35 mouse cellular contexts compared by ENCODE assay signal in the genomic region with DNA sequence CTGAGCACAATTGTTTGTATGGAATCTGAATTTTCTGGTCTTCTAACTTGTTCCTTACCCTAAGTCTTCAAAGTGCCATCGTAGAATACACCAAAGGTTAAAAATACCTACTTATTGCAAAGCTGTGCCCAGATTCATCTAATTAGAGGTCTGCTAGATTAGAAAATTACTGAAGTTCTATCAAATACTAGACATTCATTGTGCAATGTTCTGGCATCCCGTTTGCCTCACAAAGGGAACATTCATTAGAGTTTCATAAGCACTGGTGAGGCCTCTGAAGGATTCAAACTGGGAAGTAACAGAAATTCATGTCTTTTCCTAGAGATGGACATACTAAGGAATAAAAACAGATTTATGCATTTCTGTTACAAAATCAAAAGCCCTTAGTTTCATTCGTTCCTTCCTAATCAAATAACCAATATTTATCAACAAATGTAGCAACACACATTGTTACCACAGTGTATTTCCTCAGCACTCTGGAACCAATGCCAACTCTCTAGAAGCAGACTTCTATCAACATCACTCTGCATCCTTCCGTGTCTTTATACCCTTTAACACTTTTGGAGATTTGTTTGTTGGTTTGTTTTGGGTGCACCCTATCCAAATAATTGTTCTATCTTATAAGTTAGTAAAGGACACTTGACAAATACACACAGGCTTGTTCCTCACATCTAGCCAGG.
DNase-seq lines count a peak whose midpoint lies in the region; ATAC-seq lines count a peak whose summit lies in the region.
"Had no signal": no experiment of that assay in that cellular context is flagged by ENCODE, and none has a peak within 500 bp of the region (broad histone marks: within the 10 kb centered on the region; RNA-seq: fewer than 3 reads in every experiment).

No protein-coding gene starts in this region.

- no peak overlapping the region for H3K27ac ChIP-seq in midbrain, embryonic 11.5 days (ENCODE audit: low read depth, low read length)
- H3K27ac ChIP-seq in midbrain, embryonic 14.5 days (replicated peaks; ENCODE audit: low read depth, low read length) = no peak overlapping the region
- no peak overlapping the region for H3K27ac ChIP-seq in forebrain, embryonic 11.5 days (ENCODE audit: low read depth, low read length)
- H3K27ac ChIP-seq: embryonic facial prominence, embryonic 13.5 days; forebrain, embryonic 13.5 days; heart, embryonic 13.5 days; hindbrain, embryonic 10.5 days; hindbrain, embryonic 15.5 days; limb, embryonic 10.5 days; limb, embryonic 15.5 days; liver, embryonic 15.5 days; lung, embryonic 15.5 days; midbrain, embryonic 13.5 days; stomach, embryonic 15.5 days had no signal

- 0 out of 2 replicates have a peak, but pooled peaks have one; percentile 62 for ATAC-seq in frontal cortex, adult (ENCODE audit: low TSS enrichment)
- ATAC-seq in midbrain, embryonic 11.5 days (ENCODE audit: low FRiP score) = no peak
- no peak for ATAC-seq in midbrain, embryonic 14.5 days (ENCODE audit: low FRiP score, low TSS enrichment)
- ATAC-seq in forebrain, embryonic 11.5 days (replicated peaks; ENCODE audit: low FRiP score) = no peak
- ATAC-seq: forebrain, embryonic 13.5 days; inflammation-experienced regulatory T-cells, adult 6 months; midbrain, embryonic 13.5 days; Patski had no signal

- no peak overlapping the region for H3K9ac ChIP-seq in midbrain, embryonic 11.5 days (ENCODE audit: low read length)
- H3K9ac ChIP-seq in midbrain, embryonic 14.5 days (replicated peaks; ENCODE audit: low read length) = no peak overlapping the region
- H3K9ac ChIP-seq in forebrain, embryonic 11.5 days (ENCODE audit: low read length) = no peak overlapping the region
- H3K9ac ChIP-seq: embryonic facial prominence, embryonic 13.5 days; forebrain, embryonic 13.5 days; heart, embryonic 13.5 days; hindbrain, embryonic 15.5 days; limb, embryonic 15.5 days; liver, embryonic 15.5 days; lung, embryonic 15.5 days; midbrain, embryonic 13.5 days; stomach, embryonic 15.5 days had no signal

- no peaks in the 10 kb centered on the region for H3K4me1 ChIP-seq in midbrain, embryonic 11.5 days (ENCODE audit: control insufficient read depth, insufficient read depth, low read length)
- no peaks in the 10 kb centered on the region for H3K4me1 ChIP-seq in midbrain, embryonic 14.5 days (ENCODE audit: control insufficient read depth, insufficient read depth, low read length)
- no peaks in the 10 kb centered on the region for H3K4me1 ChIP-seq in forebrain, embryonic 11.5 days (replicated peaks; ENCODE audit: control insufficient read depth, insufficient read depth, low read length)
- H3K4me1 ChIP-seq: embryonic facial prominence, embryonic 13.5 days; forebrain, embryonic 13.5 days; heart, embryonic 13.5 days; hindbrain, embryonic 10.5 days; hindbrain, embryonic 15.5 days; limb, embryonic 10.5 days; limb, embryonic 15.5 days; liver, embryonic 15.5 days; lung, embryonic 15.5 days; midbrain, embryonic 13.5 days; stomach, embryonic 15.5 days had no signal

- H3K4me2 ChIP-seq in midbrain, embryonic 11.5 days = no peak overlapping the region
- H3K4me2 ChIP-seq in midbrain, embryonic 14.5 days (ENCODE audit: low read length) = no peak overlapping the region
- H3K4me2 ChIP-seq in forebrain, embryonic 11.5 days (ENCODE audit: low read depth, low read length, severe bottlenecking) = no peak overlapping the region
- H3K4me2 ChIP-seq: embryonic facial prominence, embryonic 13.5 days; forebrain, embryonic 13.5 days; heart, embryonic 13.5 days; hindbrain, embryonic 15.5 days; limb, embryonic 15.5 days; liver, embryonic 15.5 days; lung, embryonic 15.5 days; midbrain, embryonic 13.5 days; stomach, embryonic 15.5 days had no signal

- WGBS in midbrain, embryonic 11.5 days = 75% methylated on average over 4 of the region's 4 CpGs
- 75% methylated on average over 4 of the region's 4 CpGs for WGBS in midbrain, embryonic 14.5 days
- 63% methylated on average over 4 of the region's 4 CpGs for WGBS in forebrain, embryonic 11.5 days

- H3K4me3 ChIP-seq in midbrain, embryonic 11.5 days (ENCODE audit: low read depth, low read length) = no peak overlapping the region
- H3K4me3 ChIP-seq in midbrain, embryonic 14.5 days (replicated peaks; ENCODE audit: low read depth, low read length) = no peak overlapping the region
- H3K4me3 ChIP-seq in forebrain, embryonic 11.5 days (ENCODE audit: low read depth, low read length) = no peak overlapping the region
- H3K4me3 ChIP-seq: embryonic facial prominence, embryonic 13.5 days; erythroblast, embryonic 14.5 days; forebrain, embryonic 13.5 days; heart, embryonic 13.5 days; hindbrain, embryonic 10.5 days; hindbrain, embryonic 15.5 days; limb, embryonic 10.5 days; limb, embryonic 15.5 days; liver, embryonic 15.5 days; lung, embryonic 15.5 days; midbrain, embryonic 13.5 days; stomach, embryonic 15.5 days had no signal

- H3K27me3 ChIP-seq in midbrain, embryonic 11.5 days (ENCODE audit: control insufficient read depth, insufficient read depth, low read length) = no peaks in the 10 kb centered on the region
- no peaks in the 10 kb centered on the region for H3K27me3 ChIP-seq in midbrain, embryonic 14.5 days (ENCODE audit: control insufficient read depth, insufficient read depth, low read length)
- H3K27me3 ChIP-seq in forebrain, embryonic 11.5 days (ENCODE audit: control insufficient read depth, insufficient read depth, low read length) = no peaks in the 10 kb centered on the region
- H3K27me3 ChIP-seq: CH12.LX; embryonic facial prominence, embryonic 13.5 days; forebrain, embryonic 13.5 days; heart, embryonic 13.5 days; hindbrain, embryonic 15.5 days; limb, embryonic 15.5 days; liver, embryonic 15.5 days; lung, embryonic 15.5 days; midbrain, embryonic 13.5 days; Patski; stomach, embryonic 15.5 days had no signal

- no peaks in the 10 kb centered on the region for H3K9me3 ChIP-seq in midbrain, embryonic 11.5 days (ENCODE audit: control insufficient read depth, low read length)
- no peaks in the 10 kb centered on the region for H3K9me3 ChIP-seq in midbrain, embryonic 14.5 days (ENCODE audit: control insufficient read depth, low read length)
- H3K9me3 ChIP-seq in forebrain, embryonic 11.5 days (ENCODE audit: control insufficient read depth, low read length) = no peaks in the 10 kb centered on the region
- H3K9me3 ChIP-seq: embryonic facial prominence, embryonic 13.5 days; forebrain, embryonic 13.5 days; heart, embryonic 13.5 days; hindbrain, embryonic 10.5 days; hindbrain, embryonic 15.5 days; limb, embryonic 10.5 days; limb, embryonic 15.5 days; liver, embryonic 15.5 days; lung, embryonic 15.5 days; midbrain, embryonic 13.5 days; stomach, embryonic 15.5 days had no signal

- H3K36me3 ChIP-seq in midbrain, embryonic 11.5 days (ENCODE audit: control insufficient read depth, insufficient read depth, low read length) = no peaks in the 10 kb centered on the region
- no peaks in the 10 kb centered on the region for H3K36me3 ChIP-seq in midbrain, embryonic 14.5 days (ENCODE audit: control insufficient read depth, insufficient read depth, low read length)
- no peaks in the 10 kb centered on the region for H3K36me3 ChIP-seq in forebrain, embryonic 11.5 days (ENCODE audit: control insufficient read depth, insufficient read depth, low read length)
- H3K36me3 ChIP-seq: embryonic facial prominence, embryonic 13.5 days; heart, embryonic 13.5 days; hindbrain, embryonic 10.5 days; hindbrain, embryonic 15.5 days; limb, embryonic 10.5 days; limb, embryonic 15.5 days; liver, embryonic 15.5 days; lung, embryonic 15.5 days; midbrain, embryonic 13.5 days; stomach, embryonic 15.5 days had no signal

- DNase-seq in frontal cortex, adult 2 months (ENCODE audit: extremely low spot score in 1 of 2, low spot score in 1 of 2) = no peak
- DNase-seq in layer of hippocampus, adult 9-11 months = peak; percentile 17
- DNase-seq in layer of hippocampus, postnatal 10 days (ENCODE audit: low spot score in 2 of 2) = no peak
- peak; percentile 69 for DNase-seq in midbrain, embryonic 11.5 days (ENCODE audit: low spot score, missing footprints)
- DNase-seq in midbrain, embryonic 14.5 days = no peak
- DNase-seq in telencephalon, adult 2 months (ENCODE audit: low read depth, low spot score) = peak; percentile 36
- DNase-seq in forebrain, embryonic 11.5 days (ENCODE audit: low spot score) = no peak
- DNase-seq: adrenal gland, postnatal 14 days; cerebellum, adult 11-12 months; cerebellum, adult 9-11 months; gastrocnemius, postnatal 25 days; heart, adult 11 months; heart, postnatal 10 days; kidney, adult 11 months; kidney, postnatal 36 days; retina, postnatal 1 day; right cerebral cortex, postnatal 25 days; thymus, adult 18-20 months; thymus, postnatal 25 days had no signal

Comparison
In these comparisons a context has a peak if more than half of its experiments do, and no peak if none do; other contexts are left out.
1. DNase-seq: peak in layer of hippocampus, adult 9-11 months (single experiment), midbrain, embryonic 11.5 days (single experiment) and telencephalon, adult 2 months (single experiment); none in frontal cortex, adult 2 months (0 of 2), layer of hippocampus, postnatal 10 days (0 of 2), midbrain, embryonic 14.5 days (single experiment) and forebrain, embryonic 11.5 days (single experiment).